Mouse (Mus musculus) fibroblast of lung, adult 2 months (primary cell): ENCODE results near the gene Eif4ebp2.
A peak's percentile ranks its signal among the peaks of the same experiment; 100 is the strongest.

Experiments
- DNase-seq: peaks from one replicate; pipeline ENCODE4 v3.0.0-alpha.2; 2011; ENCODE audit warnings: low read depth

The Eif4ebp2 gene

GRCm38 (mm10) chr10:61383021-61383714 lies 69.3 kb downstream of the Eif4ebp2 start, which contains the start of gene Pald1:
Pald1 (minus strand) TSS chr10:61383530.
- peak; percentile 74 for DNase-seq

- DNase-seq = no peak
Observed at GRCm38 (mm10) chr10:61382281-61382731, 70.2 kb downstream of the Eif4ebp2 start.

- no peak for DNase-seq
Observed at GRCm38 (mm10) chr10:61381823-61382222, 70.6 kb downstream of the Eif4ebp2 start.

- DNase-seq = no peak
Observed at GRCm38 (mm10) chr10:61380186-61380585, 72.3 kb downstream of the Eif4ebp2 start.

- DNase-seq = no peak
Observed at GRCm38 (mm10) chr10:61379340-61380040, 73.0 kb downstream of the Eif4ebp2 start.

GRCm38 (mm10) chr10:61378698-61379097 lies 73.8 kb downstream of the Eif4ebp2 start:
- no peak for DNase-seq
